Mouse (Mus musculus) hindbrain, embryonic 11.5 days (tissue): ENCODE data around the gene Gm20388. TPM values are rescaled to one million over a fixed set of nuclear protein-coding genes. Genes with fewer than 3 reads are reported as not detected.

Experiments used
- ATAC-seq: fragments of 200-750 bp; cut with Nextera tagmentation; 2 replicates; pipeline ENCODE4 v1.8.0; 2017; ENCODE audit warnings: mild to moderate bottlenecking, moderate TSS enrichment, moderate library complexity; ENCODE audit not compliant: low FRiP score
- DNase-seq: peaks from one replicate; pipeline ENCODE4 v3.0.0-alpha.2; 2015; ENCODE audit warnings: low spot score
- H3K27ac ChIP-seq: fragments of 300-500 bp; sonication (generic); 2 replicates; pipeline ENCODE4 v1.5.1; 2014; ENCODE audit warnings: mild to moderate bottlenecking, low read depth, low read length
- H3K27me3 ChIP-seq: fragments of 300-500 bp; sonication (generic); 2 replicates; pipeline ENCODE4 v1.6.1; 2014; ENCODE audit warnings: mild to moderate bottlenecking, low read length, moderate library complexity, mixed read lengths; ENCODE audit not compliant: control insufficient read depth, insufficient read depth
- H3K36me3 ChIP-seq: fragments of 300-500 bp; sonication (generic); 2 replicates; pipeline ENCODE4 v1.6.1; 2014; ENCODE audit warnings: mild to moderate bottlenecking, low read length, moderate library complexity, mixed read lengths; ENCODE audit not compliant: control insufficient read depth, insufficient read depth
- H3K4me1 ChIP-seq: fragments of 300-500 bp; sonication (generic); replicated peaks from 2 replicates; pipeline ENCODE4 v1.6.1; 2014; ENCODE audit warnings: low read length, mixed read lengths; ENCODE audit not compliant: control insufficient read depth, insufficient read depth
- H3K4me2 ChIP-seq: fragments of 300-500 bp; sonication (generic); replicated peaks from 2 replicates; pipeline ENCODE4 v1.6.1; 2014; ENCODE audit warnings: mild to moderate bottlenecking, low read depth, low read length
- H3K4me3 ChIP-seq: fragments of 300-500 bp; sonication (generic); 2 replicates; pipeline ENCODE4 v1.5.1; 2014; ENCODE audit warnings: low read depth, low read length
- H3K9ac ChIP-seq: fragments of 300-500 bp; sonication (generic); 2 replicates; pipeline ENCODE4 v1.6.1; 2014; ENCODE audit warnings: low read depth, low read length
- H3K9me3 ChIP-seq: fragments of 300-500 bp; sonication (generic); 2 replicates; pipeline ENCODE4 v1.6.1; 2016; ENCODE audit warnings: low read length; ENCODE audit not compliant: control insufficient read depth
- WGBS: fragments of 180-500 bp; shearing (Covaris S2); extraction: QIAGEN DNeasy Blood & Tissue Kit; methylation state at CpG from one replicate; pipeline ENCODE4 v1.1.7; 2014; 5-methylcytosine and 5-hydroxymethylcytosine counted together
- polyA plus RNA-seq: library from polyadenylated mRNA; unstranded; fragments of >200 nt; fragmentation: Nextera tagmentation; extraction: Ambion mirVana; gene quantifications from 2 replicates; pipeline ENCODE4 v1.2.1, GENCODE M21; 2014

Gm20388 gene
- polyA plus RNA-seq, 1 experiment from 2014 or later = 11.8 TPM

- WGBS = 36% methylated on average over 20 of the region's 20 CpGs
- peak; percentile 58 for DNase-seq
- peaks cover 52% of the 10 kb centered on the region for H3K4me1 ChIP-seq
- no peak overlapping the region for H3K4me3 ChIP-seq
- peaks cover 20% of the 10 kb centered on the region for H3K36me3 ChIP-seq
- H3K27ac ChIP-seq = peak overlapping the region; percentile 70
- H3K27me3 ChIP-seq = no peaks in the 10 kb centered on the region
- no peak overlapping the region for H3K4me2 ChIP-seq
- H3K9ac ChIP-seq = no peak overlapping the region
- peak; percentile 16; the same call in 1 of the 2 replicates for ATAC-seq
- no peaks in the 10 kb centered on the region for H3K9me3 ChIP-seq
Measured at GRCm38 (mm10) chr8:120563851-120564837, 653.5 kb downstream of the Gm20388 start.

GRCm38 (mm10) chr8:120565151-120565711, 654.6 kb downstream of the Gm20388 start:
- peaks cover 42% of the 10 kb centered on the region for H3K4me1 ChIP-seq
- no peaks in the 10 kb centered on the region for H3K9me3 ChIP-seq
- H3K27ac ChIP-seq = peak overlapping the region; percentile 70
- H3K36me3 ChIP-seq = peaks cover 20% of the 10 kb centered on the region
- peak; percentile 64 for DNase-seq
- WGBS = 18% methylated on average over 7 of the region's 7 CpGs
- no peak overlapping the region for H3K4me2 ChIP-seq
- H3K27me3 ChIP-seq = no peaks in the 10 kb centered on the region
- no peak overlapping the region for H3K9ac ChIP-seq
- peak; percentile 69 for ATAC-seq
- H3K4me3 ChIP-seq = no peak overlapping the region

- H3K36me3 ChIP-seq = peaks cover 26% of the 10 kb centered on the region
- WGBS = 91% methylated on average over 8 of the region's 8 CpGs
- H3K4me2 ChIP-seq = no peak overlapping the region
- no peaks in the 10 kb centered on the region for H3K27me3 ChIP-seq
- DNase-seq (no peak), ATAC-seq (no peak)
- no peaks in the 10 kb centered on the region for H3K9me3 ChIP-seq
- H3K4me3 ChIP-seq = no peak overlapping the region
- H3K27ac ChIP-seq = 0 out of 2 replicates have a peak overlapping the region, but pooled peaks have one; percentile 2
- H3K4me1 ChIP-seq = peaks cover 38% of the 10 kb centered on the region
- H3K9ac ChIP-seq = no peak overlapping the region
Measured at GRCm38 (mm10) chr8:120566681-120567080, 656.0 kb downstream of the Gm20388 start.

- H3K9me3 ChIP-seq = no peaks in the 10 kb centered on the region
- no peak for ATAC-seq
- H3K4me3 ChIP-seq = no peak overlapping the region
- peaks cover 32% of the 10 kb centered on the region for H3K4me1 ChIP-seq
- no peaks in the 10 kb centered on the region for H3K27me3 ChIP-seq
- no peak overlapping the region for H3K4me2 ChIP-seq
- no peak overlapping the region for H3K9ac ChIP-seq
- no peak overlapping the region for H3K27ac ChIP-seq
- DNase-seq = no peak
- H3K36me3 ChIP-seq = peaks cover 29% of the 10 kb centered on the region
- 97% methylated on average over 17 of the region's 17 CpGs for WGBS
Measured at GRCm38 (mm10) chr8:120567731-120568130, 657.1 kb downstream of the Gm20388 start.

- 96% methylated on average over 37 of the region's 37 CpGs for WGBS
Measured at GRCm38 (mm10) chr8:120568164-120568798, 657.6 kb downstream of the Gm20388 start.

GRCm38 (mm10) chr8:120569123-120569522, 658.5 kb downstream of the Gm20388 start:
- H3K4me2 ChIP-seq = no peak overlapping the region
- H3K27ac ChIP-seq = no peak overlapping the region
- H3K9ac ChIP-seq = no peak overlapping the region
- ATAC-seq (no peak), DNase-seq (no peak)
- no peaks in the 10 kb centered on the region for H3K9me3 ChIP-seq
- H3K4me3 ChIP-seq = no peak overlapping the region
- H3K36me3 ChIP-seq = peaks cover 36% of the 10 kb centered on the region
- no peaks in the 10 kb centered on the region for H3K27me3 ChIP-seq
- WGBS = 97% methylated on average over 17 of the region's 17 CpGs
- peaks cover 22% of the 10 kb centered on the region for H3K4me1 ChIP-seq

More at GRCm38 (mm10) chr8:120568164-120568798, 657.6 kb downstream of the Gm20388 start:
- H3K27me3 ChIP-seq = no peaks in the 10 kb centered on the region
- ATAC-seq (no peak), DNase-seq (no peak)
- H3K4me2 ChIP-seq = no peak overlapping the region
- H3K4me3 ChIP-seq = no peak overlapping the region
- H3K9me3 ChIP-seq = no peaks in the 10 kb centered on the region
- H3K4me1 ChIP-seq = peaks cover 29% of the 10 kb centered on the region
- peaks cover 33% of the 10 kb centered on the region for H3K36me3 ChIP-seq
- H3K9ac ChIP-seq = no peak overlapping the region
- no peak overlapping the region for H3K27ac ChIP-seq

- Histone ChIP-seq H3K4me1 (peaks cover 14% of the 10 kb centered on the region), H3K4me3 (no peak overlapping the region), H3K9me3 (no peaks in the 10 kb centered on the region), H3K36me3 (peaks cover 44% of the 10 kb centered on the region), H3K27me3 (no peaks in the 10 kb centered on the region), H3K9ac (no peak overlapping the region), H3K4me2 (no peak overlapping the region), H3K27ac (no peak overlapping the region)
- DNase-seq (peak; percentile 92), ATAC-seq (0 out of 2 replicates have a peak, but pooled peaks have one; percentile 5)
- WGBS = 66% methylated on average over 13 of the region's 13 CpGs
Measured at GRCm38 (mm10) chr8:120569939-120570715, 659.5 kb downstream of the Gm20388 start.

GRCm38 (mm10) chr8:120571561-120571960, 660.9 kb downstream of the Gm20388 start:
- Histone ChIP-seq H3K36me3 (peaks cover 44% of the 10 kb centered on the region), H3K27ac (no peak overlapping the region), H3K9ac (no peak overlapping the region), H3K4me1 (peaks cover 7% of the 10 kb centered on the region; the same call in 1 of the 2 replicates), H3K4me3 (no peak overlapping the region), H3K27me3 (no peaks in the 10 kb centered on the region), H3K9me3 (no peaks in the 10 kb centered on the region), H3K4me2 (no peak overlapping the region)
- ATAC-seq (no peak), DNase-seq (no peak)
- WGBS = 67% methylated on average over 8 of the region's 8 CpGs
